Mouse (Mus musculus) heart, postnatal 0 days (tissue): ENCODE data around the gene Mb. TPM values are rescaled to one million over a fixed set of nuclear protein-coding genes. Genes with fewer than 3 reads are reported as not detected.
"Not testable (repeated sequence)": the region's sequence is repeated elsewhere in the genome, so short reads cannot be mapped to it uniquely, and the experiment has no call there.

Experiments used
- ATAC-seq: fragments of 200-750 bp; cut with Nextera tagmentation; 2 replicates; pipeline ENCODE4 v1.8.0; 2017; ENCODE audit warnings: low read depth, moderate number of reproducible peaks, moderate library complexity; ENCODE audit not compliant: insufficient read depth
- DNase-seq: peaks from one replicate; pipeline ENCODE4 v3.0.0-alpha.2; 2016; ENCODE audit warnings: low spot score
- H3K27ac ChIP-seq: fragments of 300-500 bp; sonication (generic); 2 replicates; pipeline ENCODE4 v1.5.1; 2014; ENCODE audit warnings: low read depth, mild to moderate bottlenecking
- H3K27me3 ChIP-seq: fragments of 300-500 bp; sonication (generic); 2 replicates; pipeline ENCODE4 v1.6.1; 2014; ENCODE audit warnings: low read length, mixed read lengths; ENCODE audit not compliant: control insufficient read depth, insufficient read depth
- H3K36me3 ChIP-seq: fragments of 300-500 bp; sonication (generic); replicated peaks from 2 replicates; pipeline ENCODE4 v1.6.1; 2014; ENCODE audit warnings: low read length, mixed read lengths; ENCODE audit not compliant: control insufficient read depth, insufficient read depth
- H3K4me1 ChIP-seq: fragments of 300-500 bp; sonication (generic); 2 replicates; pipeline ENCODE4 v1.6.1; 2014; ENCODE audit warnings: antibody characterized with exemption; ENCODE audit not compliant: control insufficient read depth, insufficient read depth
- H3K4me2 ChIP-seq: fragments of 300-500 bp; sonication (generic); 2 replicates; pipeline ENCODE4 v1.6.1; 2014; ENCODE audit warnings: low read depth, mild to moderate bottlenecking, low read length, moderate library complexity
- H3K4me3 ChIP-seq: fragments of 300-500 bp; sonication (generic); 2 replicates; pipeline ENCODE4 v1.5.1; 2014; ENCODE audit warnings: low read depth, low read length
- H3K9ac ChIP-seq: fragments of 300-500 bp; sonication (generic); replicated peaks from 2 replicates; pipeline ENCODE4 v1.6.1; 2014; ENCODE audit warnings: low read depth, low read length, mixed read lengths
- H3K9me3 ChIP-seq: fragments of 300-500 bp; sonication (generic); replicated peaks from 2 replicates; pipeline ENCODE4 v1.6.1; 2016; ENCODE audit warnings: low read length; ENCODE audit not compliant: control insufficient read depth
- CTCF ChIP-seq: IDR thresholded peaks from 2 replicates; pipeline ENCODE4 v1.5.1; 2016; ENCODE audit warnings: antibody characterized with exemption, control low read depth, low read depth
- EP300 ChIP-seq: IDR thresholded peaks from 2 replicates; pipeline ENCODE4 v1.6.1; 2016; ENCODE audit warnings: antibody characterized with exemption, low read depth
- WGBS: fragments of 180-500 bp; shearing (Covaris S2); extraction: QIAGEN DNeasy Blood & Tissue Kit; methylation state at CpG from one replicate; pipeline ENCODE4 v1.1.7; 2014; 5-methylcytosine and 5-hydroxymethylcytosine counted together
- polyA plus RNA-seq: library from polyadenylated mRNA; unstranded; fragments of >200 nt; fragmentation: Nextera tagmentation; extraction: Ambion mirVana; gene quantifications from 2 replicates; pipeline ENCODE4 v1.2.1, GENCODE M21; 2015
- total RNA-seq: library from RNA; depleted of rRNA; stranded (reverse); fragments of >200 nt; gene quantifications from 2 replicates; pipeline ENCODE4 v1.2.3, GENCODE M21; 2014; ENCODE audit warnings: low replicate concordance

The Mb gene
- total and polyA plus RNA-seq, 2 experiments from 2014 or later: 4,151 to 5,889 TPM

- DNase-seq: no peak
- H3K27me3 ChIP-seq: no peaks in the 10 kb centered on the region
- H3K9ac ChIP-seq: no peak overlapping the region
- peaks cover 3% of the 10 kb centered on the region; the same call in 1 of the 2 replicates for H3K4me1 ChIP-seq
- H3K27ac ChIP-seq: no peak overlapping the region
- no peaks in the 10 kb centered on the region for H3K9me3 ChIP-seq
- 35% methylated on average over 6 of the region's 6 CpGs for WGBS
- no peak overlapping the region for H3K4me3 ChIP-seq
- no peaks in the 10 kb centered on the region for H3K36me3 ChIP-seq
- TF ChIP-seq EP300 (no peak), CTCF (no peak)
- ATAC-seq: no peak
- no peak overlapping the region for H3K4me2 ChIP-seq
Measured at GRCm38 (mm10) chr15:77066233-77066632, 15.8 kb upstream of the Mb start.

- WGBS: 81% methylated on average over 6 of the region's 6 CpGs
- H3K4me2 ChIP-seq: no peak overlapping the region
- DNase-seq: no peak
- no peak overlapping the region for H3K4me3 ChIP-seq
- no peak overlapping the region for H3K27ac ChIP-seq
- TF ChIP-seq CTCF (no peak), EP300 (no peak)
- no peaks in the 10 kb centered on the region for H3K9me3 ChIP-seq
- H3K36me3 ChIP-seq: no peaks in the 10 kb centered on the region
- peaks cover 3% of the 10 kb centered on the region; the same call in 1 of the 2 replicates for H3K4me1 ChIP-seq
- H3K27me3 ChIP-seq: no peaks in the 10 kb centered on the region
- no peak overlapping the region for H3K9ac ChIP-seq
- ATAC-seq: no peak
Measured at GRCm38 (mm10) chr15:77065259-77065852, 14.9 kb upstream of the Mb start.

- H3K4me2 ChIP-seq: no peak overlapping the region
- DNase-seq (no peak), ATAC-seq (no peak)
- no peaks in the 10 kb centered on the region for H3K9me3 ChIP-seq
- no peaks in the 10 kb centered on the region for H3K4me1 ChIP-seq
- no peaks in the 10 kb centered on the region for H3K36me3 ChIP-seq
- no peak overlapping the region for H3K27ac ChIP-seq
- no peak overlapping the region for H3K9ac ChIP-seq
- no peaks in the 10 kb centered on the region for H3K27me3 ChIP-seq
- TF ChIP-seq EP300 (no peak), CTCF (no peak)
- H3K4me3 ChIP-seq: no peak overlapping the region
Measured at GRCm38 (mm10) chr15:77062746-77063145, 12.3 kb upstream of the Mb start.

- not testable (repeated sequence) for H3K27ac ChIP-seq, H3K4me1 ChIP-seq, ATAC-seq, H3K4me3 ChIP-seq, H3K9me3 ChIP-seq, H3K36me3 ChIP-seq, H3K27me3 ChIP-seq, H3K9ac ChIP-seq, H3K4me2 ChIP-seq, DNase-seq
- 90% methylated on average over 4 of the region's 4 CpGs for WGBS
Measured at GRCm38 (mm10) chr15:77059416-77059815, 8.9 kb upstream of the Mb start.

GRCm38 (mm10) chr15:77058566-77058965 lies 8.1 kb upstream of the Mb start:
- no peak for ATAC-seq
- Histone ChIP-seq H3K36me3 (no peaks in the 10 kb centered on the region), H3K9ac (no peak overlapping the region)

GRCm38 (mm10) chr15:77056791-77057051 lies 6.3 kb upstream of the Mb start:
- H3K4me3 ChIP-seq: no peak overlapping the region
- peaks cover 6% of the 10 kb centered on the region for H3K4me1 ChIP-seq
- H3K27me3 ChIP-seq: no peaks in the 10 kb centered on the region
- TF ChIP-seq CTCF (no peak), EP300 (no peak)
- no peak overlapping the region for H3K27ac ChIP-seq
- H3K9me3 ChIP-seq: no peaks in the 10 kb centered on the region
- DNase-seq: no peak
- H3K4me2 ChIP-seq: no peak overlapping the region
- no peaks in the 10 kb centered on the region for H3K36me3 ChIP-seq
- WGBS: 26% methylated on average over 3 of the region's 3 CpGs
- ATAC-seq: no peak
- H3K9ac ChIP-seq: peak overlapping the region; percentile 30; the same call in 1 of the 2 replicates

More at GRCm38 (mm10) chr15:77058566-77058965, 8.1 kb upstream of the Mb start:
- DNase-seq: no peak
- no peak for TF ChIP-seq EP300
- no peak for TF ChIP-seq CTCF
- H3K9me3 ChIP-seq: no peaks in the 10 kb centered on the region
- H3K27me3 ChIP-seq: no peaks in the 10 kb centered on the region
- H3K4me2 ChIP-seq: no peak overlapping the region
- H3K27ac ChIP-seq: no peak overlapping the region
- H3K4me3 ChIP-seq: no peak overlapping the region
- H3K4me1 ChIP-seq: peaks cover 6% of the 10 kb centered on the region
